Mouse (Mus musculus): ENCODE measurements around the gene Tmem29. TPM values are rescaled to one million over a fixed set of nuclear protein-coding genes. Genes with fewer than 3 reads are reported as not detected.
A peak's percentile ranks its signal among the peaks of the same experiment; 100 is the strongest.
"Not testable (repeated sequence)": the region's sequence is repeated elsewhere in the genome, so short reads cannot be mapped to it uniquely, and the experiment has no call there.

Gene Tmem29
- 36.1 and 41.5 TPM in 2 replicates for polyA plus RNA-seq (2014; fragmentation: Nextera tagmentation; extraction: Ambion mirVana)

GRCm38 (mm10) chrX:150458766-150459350 is at the start of gene Tmem29:
Gene Tmem29 (minus strand): TSS chrX:150459154.
- Histone ChIP-seq H3K36me3 (ENCODE audit: control insufficient read depth, insufficient read depth, low read length) (no peaks in the 10 kb centered on the region), H3K9me3 (ENCODE audit: control insufficient read depth, low read depth, low read length) (no peaks in the 10 kb centered on the region), H3K9ac (replicated peaks; ENCODE audit: low read depth, low read length) (no peak within 1 kb of the TSS), H3K4me2 (replicated peaks; ENCODE audit: low read depth, low read length) (peak within 1 kb of the TSS; percentile 31), H3K4me3 (ENCODE audit: low read depth, low read length) (peak within 1 kb of the TSS; percentile 32), H3K4me1 (ENCODE audit: control insufficient read depth, insufficient read depth, low read length) (no peaks in the 10 kb centered on the region), H3K27ac (ENCODE audit: low read length) (peak within 1 kb of the TSS; percentile 70; the same call in 1 of the 2 replicates), H3K27me3 (ENCODE audit: control insufficient read depth, insufficient read depth, low read length) (no peaks in the 10 kb centered on the region)
- 3% methylated on average over 30 of the region's 30 CpGs for WGBS
- ATAC-seq (ENCODE audit: insufficient number of reproducible peaks, insufficient read depth, low FRiP score, low read depth) = peak; percentile 92

- Histone ChIP-seq H3K27ac (ENCODE audit: low read length) (no peak overlapping the region), H3K4me1 (ENCODE audit: control insufficient read depth, insufficient read depth, low read length) (no peaks in the 10 kb centered on the region), H3K4me3 (ENCODE audit: low read depth, low read length) (no peak overlapping the region), H3K9ac (replicated peaks; ENCODE audit: low read depth, low read length) (no peak overlapping the region), H3K4me2 (replicated peaks; ENCODE audit: low read depth, low read length) (no peak overlapping the region), H3K9me3 (ENCODE audit: control insufficient read depth, low read depth, low read length) (no peaks in the 10 kb centered on the region), H3K27me3 (ENCODE audit: control insufficient read depth, insufficient read depth, low read length) (no peaks in the 10 kb centered on the region), H3K36me3 (ENCODE audit: control insufficient read depth, insufficient read depth, low read length) (no peaks in the 10 kb centered on the region)
- 89% methylated on average over 6 of the region's 6 CpGs for WGBS
- no peak for ATAC-seq (ENCODE audit: insufficient number of reproducible peaks, insufficient read depth, low FRiP score, low read depth)
Measured at GRCm38 (mm10) chrX:150508696-150509095, 49.7 kb upstream of the Tmem29 start.

- not testable (repeated sequence) for H3K27me3 ChIP-seq (ENCODE audit: control insufficient read depth, insufficient read depth, low read length); H3K9me3 ChIP-seq (ENCODE audit: control insufficient read depth, low read depth, low read length); H3K4me3 ChIP-seq (ENCODE audit: low read depth, low read length); H3K4me1 ChIP-seq (ENCODE audit: control insufficient read depth, insufficient read depth, low read length); H3K36me3 ChIP-seq (ENCODE audit: control insufficient read depth, insufficient read depth, low read length); ATAC-seq (ENCODE audit: insufficient number of reproducible peaks, insufficient read depth, low FRiP score, low read depth); H3K9ac ChIP-seq (replicated peaks; ENCODE audit: low read depth, low read length); H3K27ac ChIP-seq (ENCODE audit: low read length); H3K4me2 ChIP-seq (replicated peaks; ENCODE audit: low read depth, low read length)
- 82% methylated on average over 1 of the region's 10 CpGs for WGBS
Measured at GRCm38 (mm10) chrX:150487811-150488210, 28.9 kb upstream of the Tmem29 start.

GRCm38 (mm10) chrX:150486314-150487030 is 27.5 kb upstream of the Tmem29 start:
- H3K4me3 ChIP-seq (ENCODE audit: low read depth, low read length); H3K4me1 ChIP-seq (ENCODE audit: control insufficient read depth, insufficient read depth, low read length); H3K27ac ChIP-seq (ENCODE audit: low read length); H3K9me3 ChIP-seq (ENCODE audit: control insufficient read depth, low read depth, low read length); ATAC-seq (ENCODE audit: insufficient number of reproducible peaks, insufficient read depth, low FRiP score, low read depth); H3K4me2 ChIP-seq (replicated peaks; ENCODE audit: low read depth, low read length); H3K27me3 ChIP-seq (ENCODE audit: control insufficient read depth, insufficient read depth, low read length); H3K36me3 ChIP-seq (ENCODE audit: control insufficient read depth, insufficient read depth, low read length); H3K9ac ChIP-seq (replicated peaks; ENCODE audit: low read depth, low read length): not testable (repeated sequence)
- 61% methylated on average over 9 of the region's 22 CpGs for WGBS

GRCm38 (mm10) chrX:150477854-150478780 is 19.2 kb upstream of the Tmem29 start:
- Histone ChIP-seq H3K4me3 (ENCODE audit: low read depth, low read length) (peak overlapping the region; percentile 40), H3K27ac (ENCODE audit: low read length) (peak overlapping the region; percentile 87), H3K4me1 (ENCODE audit: control insufficient read depth, insufficient read depth, low read length) (no peaks in the 10 kb centered on the region), H3K4me2 (replicated peaks; ENCODE audit: low read depth, low read length) (no peak overlapping the region), H3K27me3 (ENCODE audit: control insufficient read depth, insufficient read depth, low read length) (no peaks in the 10 kb centered on the region), H3K9ac (replicated peaks; ENCODE audit: low read depth, low read length) (no peak overlapping the region), H3K9me3 (ENCODE audit: control insufficient read depth, low read depth, low read length) (no peaks in the 10 kb centered on the region), H3K36me3 (ENCODE audit: control insufficient read depth, insufficient read depth, low read length) (no peaks in the 10 kb centered on the region)
- WGBS = 2% methylated on average over 34 of the region's 34 CpGs
- ATAC-seq (ENCODE audit: insufficient number of reproducible peaks, insufficient read depth, low FRiP score, low read depth) = peak; percentile 97

GRCm38 (mm10) chrX:150471416-150471815 is 12.5 kb upstream of the Tmem29 start:
- Histone ChIP-seq H3K9me3 (ENCODE audit: control insufficient read depth, low read depth, low read length) (no peaks in the 10 kb centered on the region), H3K4me3 (ENCODE audit: low read depth, low read length) (no peak overlapping the region), H3K27me3 (ENCODE audit: control insufficient read depth, insufficient read depth, low read length) (no peaks in the 10 kb centered on the region), H3K4me1 (ENCODE audit: control insufficient read depth, insufficient read depth, low read length) (no peaks in the 10 kb centered on the region), H3K27ac (ENCODE audit: low read length) (no peak overlapping the region), H3K9ac (replicated peaks; ENCODE audit: low read depth, low read length) (no peak overlapping the region), H3K36me3 (ENCODE audit: control insufficient read depth, insufficient read depth, low read length) (no peaks in the 10 kb centered on the region), H3K4me2 (replicated peaks; ENCODE audit: low read depth, low read length) (no peak overlapping the region)
- no peak for ATAC-seq (ENCODE audit: insufficient number of reproducible peaks, insufficient read depth, low FRiP score, low read depth)
- 84% methylated on average over 1 of the region's 1 CpGs for WGBS

GRCm38 (mm10) chrX:150468266-150468665 is 9.3 kb upstream of the Tmem29 start:
- no peak for ATAC-seq (ENCODE audit: insufficient number of reproducible peaks, insufficient read depth, low FRiP score, low read depth)
- Histone ChIP-seq H3K36me3 (ENCODE audit: control insufficient read depth, insufficient read depth, low read length) (no peaks in the 10 kb centered on the region), H3K27me3 (ENCODE audit: control insufficient read depth, insufficient read depth, low read length) (no peaks in the 10 kb centered on the region), H3K9me3 (ENCODE audit: control insufficient read depth, low read depth, low read length) (no peaks in the 10 kb centered on the region), H3K9ac (replicated peaks; ENCODE audit: low read depth, low read length) (no peak overlapping the region), H3K4me3 (ENCODE audit: low read depth, low read length) (no peak overlapping the region), H3K4me1 (ENCODE audit: control insufficient read depth, insufficient read depth, low read length) (no peaks in the 10 kb centered on the region), H3K4me2 (replicated peaks; ENCODE audit: low read depth, low read length) (no peak overlapping the region), H3K27ac (ENCODE audit: low read length) (no peak overlapping the region)
- WGBS = 82% methylated on average over 2 of the region's 2 CpGs

GRCm38 (mm10) chrX:150466817-150467216 is 7.9 kb upstream of the Tmem29 start:
- 51% methylated on average over 8 of the region's 8 CpGs for WGBS
- H3K27ac ChIP-seq (ENCODE audit: low read length); H3K9ac ChIP-seq (replicated peaks; ENCODE audit: low read depth, low read length); H3K4me3 ChIP-seq (ENCODE audit: low read depth, low read length); H3K4me1 ChIP-seq (ENCODE audit: control insufficient read depth, insufficient read depth, low read length); ATAC-seq (ENCODE audit: insufficient number of reproducible peaks, insufficient read depth, low FRiP score, low read depth); H3K27me3 ChIP-seq (ENCODE audit: control insufficient read depth, insufficient read depth, low read length); H3K36me3 ChIP-seq (ENCODE audit: control insufficient read depth, insufficient read depth, low read length); H3K9me3 ChIP-seq (ENCODE audit: control insufficient read depth, low read depth, low read length); H3K4me2 ChIP-seq (replicated peaks; ENCODE audit: low read depth, low read length): not testable (repeated sequence)
